Mouse (Mus musculus) CH12.LX (cell line): ENCODE measurements at regions not wholly inside any gene's neighbourhood (a gene's known extent, or its start where the extent isn't known, plus 50 kb on each side); places are given as distances from the start of the nearest gene placed in this dataset.

Source experiments
- DNase-seq: peaks from one replicate; pipeline ENCODE4 v3.0.0-alpha.2; 2013; ENCODE audit errors: extremely low read depth
- H3K27ac ChIP-seq: 2 replicates; pipeline ENCODE4 v1.5.1; 2012; ENCODE audit warnings: low read depth, mild to moderate bottlenecking, control low read depth, moderate library complexity; ENCODE audit not compliant: insufficient read depth
- H3K27me3 ChIP-seq: replicated peaks from 2 replicates; pipeline ENCODE3; 2012; ENCODE audit warnings: inconsistent platforms
- H3K36me3 ChIP-seq, 2 experiments: replicated peaks in 1 of 2; 2 replicates each; pipeline versions ENCODE3 to v1.6.1; 2012; ENCODE audit warnings: inconsistent platforms in 1 of 2, low read length in 1 of 2, mild to moderate bottlenecking in 1 of 2, mixed read lengths in 1 of 2, moderate library complexity in 1 of 2; ENCODE audit not compliant: control insufficient read depth in 1 of 2, insufficient read depth in 1 of 2
- H3K4me1 ChIP-seq, 2 experiments: 2 replicates each; pipeline ENCODE4 v1.6.1; 2012; ENCODE audit warnings: inconsistent platforms in 1 of 2, moderate library complexity in 1 of 2; ENCODE audit not compliant: insufficient read depth in 2 of 2, control insufficient read depth in 1 of 2
- H3K4me2 ChIP-seq: 2 replicates; pipeline ENCODE4 v1.6.1; 2012; ENCODE audit warnings: low read depth, mild to moderate bottlenecking, control low read depth; ENCODE audit not compliant: poor library complexity, insufficient read depth, severe bottlenecking
- H3K4me3 ChIP-seq, 3 experiments: fragments of 150-350 bp in 1 of 3; sonication (generic) in 1 of 3; replicated peaks in 1 of 3; 2 replicates each; pipeline versions ENCODE3 to v1.5.1; 2011 to 2012; ENCODE audit warnings: low read depth in 2 of 3, low read length in 2 of 3, mild to moderate bottlenecking in 2 of 3, moderate library complexity in 2 of 3, control low read depth in 1 of 3, improper control_type of control experiment in 1 of 3, inconsistent platforms in 1 of 3, mixed read lengths in 1 of 3; ENCODE audit not compliant: poor library complexity in 1 of 3
- H3K79me2 ChIP-seq: replicated peaks from 2 replicates; pipeline ENCODE4 v1.6.1; 2012; ENCODE audit warnings: mild to moderate bottlenecking, moderate library complexity; ENCODE audit not compliant: control insufficient read depth, poor library complexity, insufficient read depth, severe bottlenecking; ENCODE audit errors: extremely low read depth
- H3K9ac ChIP-seq: 2 replicates; pipeline ENCODE4 v1.6.1; 2012; ENCODE audit warnings: low read depth, mild to moderate bottlenecking, control low read depth, moderate library complexity; ENCODE audit not compliant: insufficient read depth
- H3K9me3 ChIP-seq: replicated peaks from 2 replicates; pipeline ENCODE3; 2012; ENCODE audit warnings: low read length, inconsistent platforms, mixed read lengths
- CHD1 ChIP-seq: IDR thresholded peaks from 2 replicates; pipeline ENCODE4 v1.6.1; 2012; ENCODE audit warnings: low read depth, low read length, improper control_type of control experiment, inconsistent platforms
- CHD2 ChIP-seq: IDR thresholded peaks from 2 replicates; pipeline ENCODE4 v1.6.1; 2011; ENCODE audit warnings: low read length, improper control_type of control experiment
- E2F4 ChIP-seq: IDR thresholded peaks from 2 replicates; pipeline ENCODE4 v1.6.1; 2011; ENCODE audit warnings: low read depth, low read length, improper control_type of control experiment; ENCODE audit not compliant: insufficient replicate concordance
- HCFC1 ChIP-seq: IDR thresholded peaks from 2 replicates; pipeline ENCODE4 v1.6.1; 2012; ENCODE audit warnings: low read depth, mild to moderate bottlenecking, inconsistent platforms, low read length, improper control_type of control experiment
- JUN ChIP-seq: IDR thresholded peaks from 2 replicates; pipeline ENCODE4 v1.6.1; 2011; ENCODE audit warnings: low read depth, mild to moderate bottlenecking, low read length, improper control_type of control experiment, moderate library complexity; ENCODE audit not compliant: insufficient read depth
- JUND ChIP-seq: conservative IDR thresholded peaks from 2 replicates; pipeline ENCODE4 v1.6.1; 2011; ENCODE audit warnings: low read depth, low read length, improper control_type of control experiment
- KAT2A ChIP-seq: IDR thresholded peaks from 2 replicates; pipeline ENCODE4 v1.6.1; 2012; ENCODE audit warnings: low read length, improper control_type of control experiment, inconsistent platforms; ENCODE audit not compliant: insufficient replicate concordance
- MEF2A ChIP-seq: IDR thresholded peaks from 2 replicates; pipeline ENCODE4 v1.6.1; 2014; ENCODE audit warnings: low read depth, mild to moderate bottlenecking, inconsistent platforms, low read length, improper control_type of control experiment, borderline replicate concordance
- MYC ChIP-seq: IDR thresholded peaks from 2 replicates; pipeline ENCODE4 v1.6.1; 2011; ENCODE audit warnings: low read depth, mild to moderate bottlenecking, improper control_type of control experiment, low read length
- NELFE ChIP-seq: IDR thresholded peaks from 2 replicates; pipeline ENCODE4 v1.6.1; 2011; ENCODE audit warnings: low read depth, low read length, improper control_type of control experiment
- PAX5 ChIP-seq: IDR thresholded peaks from 2 replicates; pipeline ENCODE4 v1.6.1; 2012; ENCODE audit warnings: low read length, inconsistent platforms, mixed read lengths
- POLR2AphosphoS2 ChIP-seq: IDR thresholded peaks from 2 replicates; pipeline ENCODE4 v1.6.1; 2011; ENCODE audit warnings: low read depth, low read length, improper control_type of control experiment
- RCOR1 ChIP-seq: conservative IDR thresholded peaks from 2 replicates; pipeline ENCODE4 v1.6.1; 2012; ENCODE audit warnings: low read depth, mild to moderate bottlenecking, inconsistent platforms, low read length, improper control_type of control experiment
- SIN3A ChIP-seq: IDR thresholded peaks from 2 replicates; pipeline ENCODE4 v1.6.1; 2012; ENCODE audit warnings: low read length, improper control_type of control experiment, inconsistent platforms
- SMC3 ChIP-seq: IDR thresholded peaks from 2 replicates; pipeline ENCODE4 v1.6.1; 2011; ENCODE audit warnings: low read depth, low read length, improper control_type of control experiment
- TBP ChIP-seq: conservative IDR thresholded peaks from 2 replicates; pipeline ENCODE4 v1.6.1; 2011; ENCODE audit warnings: low read depth, low read length, improper control_type of control experiment
- TCF12 ChIP-seq: IDR thresholded peaks from 2 replicates; pipeline ENCODE4 v1.6.1; 2014; ENCODE audit warnings: low read depth, mild to moderate bottlenecking, inconsistent platforms, low read length, improper control_type of control experiment
- USF1 ChIP-seq: IDR thresholded peaks from 2 replicates; pipeline ENCODE4 v1.6.1; 2014; ENCODE audit warnings: low read depth, mild to moderate bottlenecking, inconsistent platforms, low read length, improper control_type of control experiment
- USF2 ChIP-seq: conservative IDR thresholded peaks from 2 replicates; pipeline ENCODE4 v1.6.1; 2011; ENCODE audit warnings: low read depth, low read length, improper control_type of control experiment
- ZC3H11A ChIP-seq: IDR thresholded peaks from 2 replicates; pipeline ENCODE4 v1.6.1; 2012; ENCODE audit warnings: low read depth, mild to moderate bottlenecking, inconsistent platforms, low read length, improper control_type of control experiment
- ZKSCAN1 ChIP-seq: IDR thresholded peaks from 2 replicates; pipeline ENCODE4 v1.6.1; 2012; ENCODE audit warnings: low read depth, inconsistent platforms, low read length, improper control_type of control experiment, borderline replicate concordance
- ZMIZ1 ChIP-seq: IDR thresholded peaks from 2 replicates; pipeline ENCODE4 v1.6.1; 2012; ENCODE audit warnings: low read depth, mild to moderate bottlenecking, inconsistent platforms, low read length, improper control_type of control experiment
- ZNF384 ChIP-seq: IDR thresholded peaks from 2 replicates; pipeline ENCODE4 v1.6.1; 2012; ENCODE audit warnings: low read depth, low read length, improper control_type of control experiment, inconsistent platforms
- dilution Hi-C: fragments of 300-500 bp; cut with MboI; formaldehyde crosslinking; loops from 2 replicates; pipeline ENCODE4 v1.14.3; 2020; ENCODE audit warnings: low sequenced_read_pairs; ENCODE audit not compliant: extremely low pct_unique_long_range_greater_than_20kb, extremely low pct_ligation_motif_present
- in situ Hi-C: fragments of 300-500 bp; cut with MboI; formaldehyde crosslinking; loops from 3 replicates; pipeline ENCODE4 v1.14.3; 2019; ENCODE audit warnings: low sequenced_read_pairs, low pct_ligation_motif_present, low pct_unique_long_range_greater_than_20kb, mixed read lengths

GRCm38 (mm10) chr6:105021174-105021573 is 528.6 kb downstream of the Cntn6 start:
- no peak overlapping the region for H3K9ac ChIP-seq
- no peak for TF ChIP-seq ZC3H11A
- TF ChIP-seq POLR2AphosphoS2 = no peak
- TF ChIP-seq USF1 = no peak
- TF ChIP-seq ZKSCAN1 = no peak
- no peak for TF ChIP-seq JUND
- no peak for TF ChIP-seq RCOR1
- no peak for TF ChIP-seq KAT2A
- no peak for TF ChIP-seq ZNF384
- TF ChIP-seq SMC3 = no peak
- TF ChIP-seq MEF2A = no peak
- TF ChIP-seq CHD1 = no peak
- no peak for TF ChIP-seq SIN3A
- no peak for TF ChIP-seq TBP
- TF ChIP-seq MYC = no peak
- no peak for TF ChIP-seq HCFC1
- TF ChIP-seq, all 38 proteins: peak for 0

DNA sequence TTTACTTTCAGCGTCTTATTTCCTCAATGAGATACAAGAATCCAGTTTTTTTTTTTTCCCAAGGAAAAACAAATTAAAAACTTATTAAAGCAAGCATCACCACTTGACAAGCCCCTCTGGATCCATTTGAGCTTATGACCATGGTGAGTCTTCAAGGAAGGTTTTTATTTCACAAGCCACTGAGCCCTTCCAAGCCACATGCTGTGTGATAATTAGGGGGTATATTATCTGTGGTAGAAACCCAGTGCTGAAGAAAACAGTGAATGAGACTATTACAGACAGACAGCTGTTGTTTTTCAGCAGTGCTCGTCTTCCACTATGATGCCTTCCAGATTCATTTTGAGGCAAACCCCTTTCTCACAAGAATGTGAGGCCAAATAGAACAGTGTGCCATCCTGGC is 573.6 kb downstream of the Cntn6 start:
- Histone ChIP-seq H3K9ac (no peak overlapping the region), H3K36me3 (no peaks in the 10 kb centered on the region), H3K4me2 (no peak overlapping the region), H3K4me3 (no peak overlapping the region), H3K79me2 (no peaks in the 10 kb centered on the region), H3K27me3 (no peaks in the 10 kb centered on the region), H3K27ac (no peak overlapping the region), H3K9me3 (peaks cover 39% of the 10 kb centered on the region), H3K4me1 (no peaks in the 10 kb centered on the region)
- TF ChIP-seq TCF12 (no peak), POLR2AphosphoS2 (no peak), CHD2 (no peak), E2F4 (no peak), USF2 (no peak), ZNF384 (no peak), ZC3H11A (no peak), TBP (no peak), JUN (no peak), RCOR1 (no peak), PAX5 (no peak), ZMIZ1 (no peak), CHD1 (no peak), NELFE (no peak)
- dilution Hi-C loops = no loop called here
- in situ Hi-C loops = no loop called here
- DNase-seq = no peak

More at GRCm38 (mm10) chr6:105021174-105021573, 528.6 kb downstream of the Cntn6 start:
- dilution Hi-C loops = no loop called here
- in situ Hi-C loops = no loop called here
- Histone ChIP-seq H3K27me3 (no peaks in the 10 kb centered on the region), H3K4me3 (no peak overlapping the region), H3K36me3 (no peaks in the 10 kb centered on the region), H3K27ac (no peak overlapping the region), H3K4me1 (no peaks in the 10 kb centered on the region), H3K9me3 (peaks cover 16% of the 10 kb centered on the region), H3K4me2 (no peak overlapping the region), H3K79me2 (no peaks in the 10 kb centered on the region)
- DNase-seq = no peak
